11 mouse cellular contexts compared by ENCODE assay signal in the genomic region with DNA sequence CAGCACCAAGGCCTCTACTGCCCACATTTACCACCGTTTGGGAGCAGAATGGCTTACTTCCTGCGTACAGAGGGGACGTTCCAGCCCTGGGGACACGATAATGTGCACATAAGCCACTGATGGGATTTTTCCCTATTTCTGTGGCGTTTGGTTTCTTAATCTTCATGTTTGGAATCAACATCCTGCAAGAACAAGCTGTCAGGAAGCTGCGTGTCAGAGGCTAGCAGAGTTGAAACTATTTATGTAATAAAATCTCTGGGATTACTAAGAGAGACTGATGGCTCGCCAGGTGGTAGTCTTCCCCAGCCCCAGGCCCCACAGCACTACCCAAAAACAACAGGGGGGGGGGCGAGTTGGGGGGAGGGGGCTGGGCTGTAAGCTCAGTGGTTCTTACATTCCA. TPM values are rescaled to one million over a fixed set of nuclear protein-coding genes. Genes with fewer than 3 reads are reported as not detected.
A peak's percentile ranks its signal among the peaks of the same experiment; 100 is the strongest.
DNase-seq lines count a peak whose midpoint lies in the region; ATAC-seq and TF ChIP-seq lines count a peak whose summit lies in the region.
"Had no signal": no experiment of that assay in that cellular context is flagged by ENCODE, and none has a peak within 500 bp of the region (broad histone marks: within the 10 kb centered on the region; RNA-seq: fewer than 3 reads in every experiment).

No protein-coding gene starts in this region.

- H3K36me3 ChIP-seq in kidney, adult 2 months (ENCODE audit: control insufficient read depth, insufficient read depth, low read length): no peaks in the 10 kb centered on the region
- H3K36me3 ChIP-seq in lung, embryonic 16.5 days (ENCODE audit: control insufficient read depth, insufficient read depth, low read length): no peaks in the 10 kb centered on the region
- peaks cover 12% of the 10 kb centered on the region; the same call in 1 of the 2 replicates for H3K36me3 ChIP-seq in liver, embryonic 11.5 days (ENCODE audit: control insufficient read depth, insufficient read depth, low read length)
- no peaks in the 10 kb centered on the region for H3K36me3 ChIP-seq in stomach, embryonic 15.5 days
- H3K36me3 ChIP-seq: midbrain, embryonic 12.5 days had no signal

- no peaks in the 10 kb centered on the region for H3K27me3 ChIP-seq in kidney, adult 2 months (replicated peaks; ENCODE audit: control insufficient read depth, insufficient read depth, low read length)
- no peaks in the 10 kb centered on the region for H3K27me3 ChIP-seq in lung, embryonic 16.5 days (ENCODE audit: control insufficient read depth, insufficient read depth, low read depth, low read length)
- H3K27me3 ChIP-seq in liver, embryonic 11.5 days (replicated peaks; ENCODE audit: control insufficient read depth, insufficient read depth, low read length): no peaks in the 10 kb centered on the region
- no peaks in the 10 kb centered on the region for H3K27me3 ChIP-seq in stomach, embryonic 15.5 days (replicated peaks)
- H3K27me3 ChIP-seq: midbrain, embryonic 12.5 days had no signal

- H3K4me2 ChIP-seq in lung, embryonic 16.5 days (ENCODE audit: low read depth, low read length): no peak overlapping the region
- no peak overlapping the region; the same call in 1 of the 2 replicates for H3K4me2 ChIP-seq in liver, embryonic 11.5 days
- no peak overlapping the region; the same call in 1 of the 2 replicates for H3K4me2 ChIP-seq in stomach, embryonic 15.5 days

- no peak for TF ChIP-seq POLR2A in kidney, adult 2 months (IDR thresholded peaks at IDR 0.05; ENCODE audit: low read depth, low read length)

- no peak overlapping the region for H3K4me3 ChIP-seq in kidney, adult 2 months (ENCODE audit: insufficient read depth, low read depth, low read length)
- no peak overlapping the region for H3K4me3 ChIP-seq in lung, embryonic 16.5 days (ENCODE audit: low read length)
- no peak overlapping the region for H3K4me3 ChIP-seq in liver, embryonic 11.5 days (ENCODE audit: low read depth, low read length)
- no peak overlapping the region for H3K4me3 ChIP-seq in stomach, embryonic 15.5 days (replicated peaks)
- H3K4me3 ChIP-seq: midbrain, embryonic 12.5 days had no signal

- H3K4me1 ChIP-seq in kidney, adult 2 months (ENCODE audit: control insufficient read depth, insufficient read depth, low read length): peaks cover 73% of the 10 kb centered on the region
- peaks cover 78% of the 10 kb centered on the region for H3K4me1 ChIP-seq in lung, embryonic 16.5 days (replicated peaks; ENCODE audit: control insufficient read depth, insufficient read depth, low read length)
- H3K4me1 ChIP-seq in liver, embryonic 11.5 days (replicated peaks; ENCODE audit: control insufficient read depth, insufficient read depth, low read length): peaks cover 52% of the 10 kb centered on the region
- peaks cover 73% of the 10 kb centered on the region for H3K4me1 ChIP-seq in stomach, embryonic 15.5 days

- H3K9ac ChIP-seq in lung, embryonic 16.5 days (ENCODE audit: low read length): 0 out of 2 replicates have a peak overlapping the region, but pooled peaks have one; percentile 5
- no peak overlapping the region for H3K9ac ChIP-seq in liver, embryonic 11.5 days (ENCODE audit: low read depth, low read length)
- no peak overlapping the region for H3K9ac ChIP-seq in stomach, embryonic 15.5 days
- H3K9ac ChIP-seq: midbrain, embryonic 12.5 days had no signal

- peak; percentile 10; the same call in 1 of the 2 replicates for ATAC-seq in lung, embryonic 16.5 days (ENCODE audit: low read depth)
- ATAC-seq in liver, embryonic 11.5 days (replicated peaks; ENCODE audit: low FRiP score): no peak
- ATAC-seq in stomach, embryonic 15.5 days (ENCODE audit: insufficient read depth, low FRiP score, low read depth): no peak

- WGBS in kidney, adult 2 months: 27% methylated on average over 8 of the region's 8 CpGs
- 26% methylated on average over 8 of the region's 8 CpGs for WGBS in lung, embryonic 16.5 days
- 63% methylated on average over 8 of the region's 8 CpGs for WGBS in liver, embryonic 11.5 days
- WGBS in stomach, embryonic 15.5 days: 30% methylated on average over 8 of the region's 8 CpGs

- H3K9me3 ChIP-seq in lung, embryonic 16.5 days (ENCODE audit: control insufficient read depth, low read length): no peaks in the 10 kb centered on the region
- H3K9me3 ChIP-seq in liver, embryonic 11.5 days (ENCODE audit: control insufficient read depth, low read length): no peaks in the 10 kb centered on the region
- H3K9me3 ChIP-seq in stomach, embryonic 15.5 days: no peaks in the 10 kb centered on the region
- H3K9me3 ChIP-seq: midbrain, embryonic 12.5 days had no signal

- DNase-seq in kidney, adult 2 months: no peak
- no peak for DNase-seq in kidney, postnatal 25 days
- DNase-seq in lung, postnatal 4 days: no peak
- DNase-seq in liver, embryonic 11.5 days (ENCODE audit: low spot score): no peak
- no peak for DNase-seq in thymus, postnatal 0 days (ENCODE audit: low spot score)
- DNase-seq: cerebellum, adult 2 months; heart, adult 18-20 months; left cerebral cortex, postnatal 4 days had no signal

- no peak for TF ChIP-seq CTCF in kidney, adult 2 months (conservative IDR thresholded peaks at IDR 0.05; ENCODE audit: insufficient read depth, insufficient read length, low read depth, low read length)

- H3K27ac ChIP-seq in kidney, adult 2 months (ENCODE audit: insufficient read depth, low read depth, low read length): peak overlapping the region; percentile 86
- peak overlapping the region; percentile 97 for H3K27ac ChIP-seq in lung, embryonic 16.5 days (ENCODE audit: low read length)
- peak overlapping the region; percentile 43; the same call in 1 of the 2 replicates for H3K27ac ChIP-seq in liver, embryonic 11.5 days (ENCODE audit: low read depth, low read length)
- H3K27ac ChIP-seq in stomach, embryonic 15.5 days: peak overlapping the region; percentile 90

RNA-seq across cellular contexts. Expression of a gene that starts 6.3 kb away (rescaled TPM):
- polyA plus RNA-seq in kidney, adult 2 months (2012; rRNA removed): 59.3 and 60.3 TPM in 2 replicates
- 42.4 and 44.6 TPM in 2 replicates for polyA plus RNA-seq in lung, embryonic 16.5 days (2015; fragmentation: Nextera tagmentation; extraction: Ambion mirVana)
- polyA plus RNA-seq in liver, embryonic 11.5 days (2014; fragmentation: Nextera tagmentation; extraction: Ambion mirVana): 24.7 and 26.2 TPM in 2 replicates
- polyA plus RNA-seq in stomach, embryonic 15.5 days (2015; fragmentation: Nextera tagmentation; extraction: Ambion mirVana): 34.5 and 44.3 TPM in 2 replicates
- polyA plus RNA-seq in thymus, postnatal 0 days (2015; fragmentation: Nextera tagmentation; extraction: Ambion mirVana): 32.6 and 35.4 TPM in 2 replicates

RNA-seq across cellular contexts. Expression of a gene that starts 14.5 kb away (rescaled TPM):
- polyA plus RNA-seq in kidney, adult 2 months (2012; rRNA removed): 11.7 and 13.0 TPM in 2 replicates
- polyA plus RNA-seq in lung, embryonic 16.5 days (2015; fragmentation: Nextera tagmentation; extraction: Ambion mirVana): 19.3 and 21.1 TPM in 2 replicates
- 26.0 and 28.7 TPM in 2 replicates for polyA plus RNA-seq in liver, embryonic 11.5 days (2014; fragmentation: Nextera tagmentation; extraction: Ambion mirVana)
- polyA plus RNA-seq in stomach, embryonic 15.5 days (2015; fragmentation: Nextera tagmentation; extraction: Ambion mirVana): 21.3 and 21.4 TPM in 2 replicates
- 19.7 and 22.2 TPM in 2 replicates for polyA plus RNA-seq in thymus, postnatal 0 days (2015; fragmentation: Nextera tagmentation; extraction: Ambion mirVana)

RNA-seq across cellular contexts. Expression of a gene that starts 45.1 kb away (rescaled TPM):
- polyA plus RNA-seq in kidney, adult 2 months (2012; rRNA removed): 0.03 and 0.26 TPM in 2 replicates
- polyA plus RNA-seq in lung, embryonic 16.5 days (2015; fragmentation: Nextera tagmentation; extraction: Ambion mirVana): 0.14 and 0.51 TPM in 2 replicates
- polyA plus RNA-seq in liver, embryonic 11.5 days (2014; fragmentation: Nextera tagmentation; extraction: Ambion mirVana): 0.19 TPM in 1 of 2 replicates, not detected in the other
- polyA plus RNA-seq in stomach, embryonic 15.5 days (2015; fragmentation: Nextera tagmentation; extraction: Ambion mirVana): 0.05 and 0.15 TPM in 2 replicates
- polyA plus RNA-seq in thymus, postnatal 0 days (2015; fragmentation: Nextera tagmentation; extraction: Ambion mirVana): 0.15 and 0.17 TPM in 2 replicates

RNA-seq across cellular contexts. Expression of a gene that starts 55.1 kb away (rescaled TPM):
- 60.3 and 64.9 TPM in 2 replicates for polyA plus RNA-seq in kidney, adult 2 months (2012; rRNA removed)
- 108 and 116 TPM in 2 replicates for polyA plus RNA-seq in lung, embryonic 16.5 days (2015; fragmentation: Nextera tagmentation; extraction: Ambion mirVana)
- polyA plus RNA-seq in liver, embryonic 11.5 days (2014; fragmentation: Nextera tagmentation; extraction: Ambion mirVana): 178 and 180 TPM in 2 replicates
- 81.4 and 82.0 TPM in 2 replicates for polyA plus RNA-seq in stomach, embryonic 15.5 days (2015; fragmentation: Nextera tagmentation; extraction: Ambion mirVana)
- 93.7 and 103 TPM in 2 replicates for polyA plus RNA-seq in thymus, postnatal 0 days (2015; fragmentation: Nextera tagmentation; extraction: Ambion mirVana)

Comparison
In these comparisons a context has a peak if more than half of its experiments do, and no peak if none do; other contexts are left out.
1. H3K27ac ChIP-seq: peak in every context shown above with its lines; median percentile 97 in lung, embryonic 16.5 days; 90 in stomach, embryonic 15.5 days; 86 in kidney, adult 2 months; 43 in liver, embryonic 11.5 days.